Comparison of ENCODE assay signal across 22 mouse cellular contexts in the genomic region with DNA sequence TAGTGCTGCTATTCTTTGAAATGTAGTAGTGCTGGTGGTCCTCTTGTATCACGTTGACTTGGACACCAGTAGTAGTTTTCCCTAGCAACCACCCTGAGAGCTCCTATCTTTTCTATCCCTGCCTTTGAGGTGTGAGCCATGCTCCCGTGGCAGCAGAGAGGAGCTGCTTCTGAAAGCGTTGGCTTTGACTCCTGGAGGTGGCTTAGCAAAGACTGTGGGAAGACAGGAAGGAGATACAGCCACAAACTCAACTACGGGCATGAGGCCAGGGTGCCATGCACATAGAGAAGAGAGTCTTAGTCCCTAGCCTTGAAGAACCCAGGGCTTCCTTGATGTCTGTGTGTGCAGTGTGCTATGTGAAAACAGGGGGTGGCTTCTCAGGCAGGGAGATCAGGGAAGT. TPM values are rescaled to one million over a fixed set of nuclear protein-coding genes. Genes with fewer than 3 reads are reported as not detected.
A peak's percentile ranks its signal among the peaks of the same experiment; 100 is the strongest.
DNase-seq lines count a peak whose midpoint lies in the region; TF ChIP-seq lines count a peak whose summit lies in the region.
"Had no signal": no experiment of that assay in that cellular context is flagged by ENCODE, and none has a peak within 500 bp of the region (broad histone marks: within the 10 kb centered on the region; RNA-seq: fewer than 3 reads in every experiment).

No protein-coding gene starts in this region.

- intact Hi-C loops in heart, postnatal 14 days (cut with DNase I), result no loop called here
- intact Hi-C loops in left cerebral cortex, postnatal 25 days (cut with DNase I), result no loop called here
- intact Hi-C loops in left cerebral cortex, postnatal 36 days (cut with DNase I), result no loop called here

- peak overlapping the region; percentile 13; the same call in 1 of the 2 replicates for H3K27ac ChIP-seq in cortical plate, adult 2 months (ENCODE audit: insufficient read depth, low read length)
- H3K27ac ChIP-seq: embryonic facial prominence, embryonic 15.5 days; forebrain, embryonic 15.5 days; hindbrain, embryonic 13.5 days; kidney, postnatal 0 days; limb, embryonic 10.5 days; macrophage had no signal

- peaks cover 30% of the 10 kb centered on the region for H3K4me1 ChIP-seq in cortical plate, adult 2 months (ENCODE audit: control insufficient read depth, insufficient read depth, low read length)
- H3K4me1 ChIP-seq: embryonic facial prominence, embryonic 15.5 days had no signal

- peak; percentile 83 for DNase-seq in heart, adult 11 months
- no peak for DNase-seq in heart, postnatal 14 days
- DNase-seq in left cerebral cortex, postnatal 25 days (ENCODE audit: low spot score in 2 of 2), result peak; percentile 3 to 64
- DNase-seq in left cerebral cortex, postnatal 36 days (ENCODE audit: low spot score in 2 of 2), result no peak
- peak; percentile 69 for DNase-seq in brain, adult 2 months (ENCODE audit: low read depth, low spot score)
- no peak for DNase-seq in kidney, postnatal 4 days
- DNase-seq: adrenal gland, adult 2 months; gastrocnemius, postnatal 14 days; heart, adult 18-20 months; heart, postnatal 10 days; kidney, adult 2 months; liver; thymus, postnatal 25 days had no signal

- no peak for TF ChIP-seq POLR2A in cortical plate, adult 2 months (IDR thresholded peaks at IDR 0.05; ENCODE audit: extremely low read depth, insufficient read depth, low read length)

- no peak overlapping the region for H3K4me3 ChIP-seq in cortical plate, adult 2 months (ENCODE audit: insufficient read depth, low read length)
- H3K4me3 ChIP-seq: embryonic facial prominence, embryonic 15.5 days; forebrain, embryonic 15.5 days; heart, embryonic 12.5 days; hindbrain, embryonic 13.5 days; limb, embryonic 10.5 days had no signal

- TF ChIP-seq CTCF in cortical plate, adult 2 months (IDR thresholded peaks at IDR 0.05; ENCODE audit: extremely low read depth, insufficient read depth, low read length), result no peak

RNA-seq across cellular contexts. Expression of gene Gnao1, which starts 10.2 kb away (rescaled TPM):
- 10 to 100 TPM; 20.0 to 26.8 TPM for total RNA-seq in heart, postnatal 14 days (2021)
- total RNA-seq in left cerebral cortex, postnatal 25 days (2021), result 100 to 1,000 TPM; 738 to 746 TPM
- total RNA-seq in left cerebral cortex, postnatal 36 days (2021), result 100 to 1,000 TPM; 735 to 741 TPM
- polyA plus RNA-seq in cortical plate, adult 2 months (2012; rRNA removed), result 437 and 476 TPM in 2 replicates
- total RNA-seq: MEL had no signal
- polyA plus RNA-seq: macrophage had no signal

Comparison
In these comparisons a context has a peak if more than half of its experiments do, and no peak if none do; other contexts are left out.
1. DNase-seq: peak in heart, adult 11 months (single experiment), left cerebral cortex, postnatal 25 days (2 of 2) and brain, adult 2 months (single experiment); none in heart, postnatal 14 days (0 of 2), left cerebral cortex, postnatal 36 days (0 of 2) and kidney, postnatal 4 days (0 of 2).
2. RNA of gene Gnao1, which starts 10.2 kb away (total RNA-seq): 738 to 746 TPM in left cerebral cortex, postnatal 25 days and 735 to 741 TPM in left cerebral cortex, postnatal 36 days; 20.0 to 26.8 TPM in heart, postnatal 14 days; every median in the first group is over 10 times any median in the second.